Mouse (Mus musculus): ENCODE measurements around the gene Gm973.

The Gm973 gene

GRCm38 (mm10) chr1:59548486-59548885, 32.4 kb downstream of the Gm973 start:
- no peak for DNase-seq

- DNase-seq = no peak
Measured at GRCm38 (mm10) chr1:59549036-59549675, 33.1 kb downstream of the Gm973 start.

GRCm38 (mm10) chr1:59550227-59550626, 34.2 kb downstream of the Gm973 start:
- DNase-seq = no peak

- DNase-seq = no peak
Measured at GRCm38 (mm10) chr1:59550996-59551395, 34.9 kb downstream of the Gm973 start.

- no peak for DNase-seq
Measured at GRCm38 (mm10) chr1:59553708-59554107, 37.6 kb downstream of the Gm973 start.

GRCm38 (mm10) chr1:59563581-59563980, 47.5 kb downstream of the Gm973 start:
- DNase-seq = no peak

GRCm38 (mm10) chr1:59565804-59566203, 49.7 kb downstream of the Gm973 start:
- DNase-seq = no peak

- DNase-seq = no peak
Measured at GRCm38 (mm10) chr1:59566281-59566680, 50.2 kb downstream of the Gm973 start.

- no peak for DNase-seq
Measured at GRCm38 (mm10) chr1:59566926-59567325, 50.9 kb downstream of the Gm973 start.

GRCm38 (mm10) chr1:59567521-59567920, 51.5 kb downstream of the Gm973 start:
- DNase-seq = no peak

- no peak for DNase-seq
Measured at GRCm38 (mm10) chr1:59568283-59568682, 52.2 kb downstream of the Gm973 start.

GRCm38 (mm10) chr1:59569301-59569700, 53.2 kb downstream of the Gm973 start:
- no peak for DNase-seq

GRCm38 (mm10) chr1:59570767-59571166, 54.7 kb downstream of the Gm973 start:
- DNase-seq = no peak

GRCm38 (mm10) chr1:59571502-59571901, 55.4 kb downstream of the Gm973 start:
- DNase-seq = no peak

GRCm38 (mm10) chr1:59573843-59574242, 57.8 kb downstream of the Gm973 start:
- DNase-seq = no peak

- DNase-seq = peak; percentile 50
Measured at GRCm38 (mm10) chr1:59574262-59575187, 58.5 kb downstream of the Gm973 start.

- DNase-seq = no peak
Measured at GRCm38 (mm10) chr1:59578770-59579169, 62.7 kb downstream of the Gm973 start.

GRCm38 (mm10) chr1:59579327-59579726, 63.3 kb downstream of the Gm973 start:
- DNase-seq = no peak

GRCm38 (mm10) chr1:59580131-59580751, 64.2 kb downstream of the Gm973 start:
- no peak for DNase-seq

- no peak for DNase-seq
Measured at GRCm38 (mm10) chr1:59580880-59581279, 64.8 kb downstream of the Gm973 start.

GRCm38 (mm10) chr1:59584656-59585410, 68.8 kb downstream of the Gm973 start:
- peak; percentile 73 for DNase-seq

GRCm38 (mm10) chr1:59589271-59589670, 73.2 kb downstream of the Gm973 start:
- DNase-seq = no peak

- DNase-seq = no peak
Measured at GRCm38 (mm10) chr1:59592359-59592758, 76.3 kb downstream of the Gm973 start.

Measured in right cerebral cortex, postnatal 4 days (tissue).